Mouse (Mus musculus) adrenal gland, postnatal 4 days (tissue): ENCODE data around the gene 1500009C09Rik. TPM values are rescaled to one million over a fixed set of nuclear protein-coding genes. Genes with fewer than 3 reads are reported as not detected.

Experiments
- DNase-seq, 2 experiments: peaks; one replicate each; pipeline ENCODE4 v3.0.0; 2021 to 2022; ENCODE audit warnings: low spot score in 2 of 2, mixed read lengths in 2 of 2
- total RNA-seq, 2 experiments: library from RNA; stranded (reverse); gene quantifications; 2 replicates each; pipeline ENCODE4 v1.2.3; 2021

The 1500009C09Rik gene
- total RNA-seq, 2 experiments from 2014 or later: 0.40 to 0.56 TPM

DNA sequence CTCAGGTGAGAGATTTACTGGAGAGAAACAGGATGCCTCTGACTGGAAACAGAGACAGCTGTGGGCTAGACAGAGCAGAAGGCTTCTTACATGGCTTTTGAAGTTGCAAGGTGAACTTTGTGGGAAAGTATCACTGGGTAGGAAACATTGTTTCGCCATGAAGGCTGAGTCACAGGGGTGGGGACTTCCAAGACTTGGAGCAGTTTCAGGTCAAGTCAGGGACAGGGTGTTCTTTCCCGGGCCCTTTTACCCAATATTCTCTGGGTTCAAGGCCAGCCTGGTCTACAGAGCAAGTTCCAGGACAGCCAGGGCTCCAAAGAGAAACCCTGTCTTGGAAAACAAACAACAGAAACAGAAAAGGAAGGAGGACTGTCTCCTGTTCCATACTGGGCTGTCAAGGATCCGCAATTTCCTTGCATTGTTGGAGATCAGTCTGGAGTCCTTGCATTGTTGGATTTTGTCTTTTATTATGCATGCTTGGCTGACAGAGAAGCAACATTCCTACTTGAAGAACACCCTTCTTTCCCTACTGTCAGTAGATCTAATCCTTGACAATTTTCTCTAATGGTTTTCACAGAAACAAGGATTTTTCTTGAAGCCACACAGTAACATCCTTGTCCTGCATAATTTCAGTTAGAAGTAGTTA lies 4.9 kb upstream of the 1500009C09Rik start:
- no peak for DNase-seq

DNA sequence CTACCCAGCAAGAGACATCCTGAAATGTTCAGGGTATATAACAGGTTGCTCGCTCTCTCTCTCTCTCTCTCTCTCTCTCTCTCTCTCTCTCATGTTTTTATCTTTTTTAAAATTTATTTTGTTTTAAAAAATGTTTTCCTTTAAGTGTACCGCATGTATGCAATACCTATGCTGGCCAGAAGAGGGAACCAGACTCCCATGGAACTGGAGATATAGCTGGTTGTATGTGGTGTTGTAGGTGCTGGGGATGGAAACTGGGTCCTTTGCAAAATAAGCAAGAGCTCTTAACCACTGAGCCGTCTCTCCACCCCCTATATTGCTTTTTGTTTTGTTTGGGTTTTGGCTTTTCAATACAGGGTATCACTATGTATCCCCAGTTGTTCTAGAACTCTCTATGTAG lies 618 bp upstream of the 1500009C09Rik start:
- no peak for DNase-seq

DNA sequence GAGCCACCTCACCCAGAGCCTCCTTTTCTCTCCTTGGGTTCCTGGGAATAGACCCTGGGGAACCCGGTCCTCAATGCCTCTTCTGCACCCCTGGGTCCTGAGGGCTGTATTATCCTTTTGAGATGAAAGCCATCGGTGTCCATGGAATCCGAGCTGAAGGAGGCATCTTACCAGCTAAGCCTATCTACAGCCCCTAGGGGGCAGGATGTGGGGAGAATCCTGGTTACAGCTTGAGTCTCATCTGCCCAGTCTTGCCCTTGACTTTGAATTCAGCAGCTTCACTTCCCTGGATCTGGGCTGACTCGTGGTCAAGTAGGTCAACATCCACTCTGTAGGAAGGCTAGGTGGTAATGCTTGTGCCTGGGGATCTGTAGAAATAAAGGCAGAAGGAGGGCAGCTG lies 3.1 kb downstream of the 1500009C09Rik start:
- no peak for DNase-seq

DNA sequence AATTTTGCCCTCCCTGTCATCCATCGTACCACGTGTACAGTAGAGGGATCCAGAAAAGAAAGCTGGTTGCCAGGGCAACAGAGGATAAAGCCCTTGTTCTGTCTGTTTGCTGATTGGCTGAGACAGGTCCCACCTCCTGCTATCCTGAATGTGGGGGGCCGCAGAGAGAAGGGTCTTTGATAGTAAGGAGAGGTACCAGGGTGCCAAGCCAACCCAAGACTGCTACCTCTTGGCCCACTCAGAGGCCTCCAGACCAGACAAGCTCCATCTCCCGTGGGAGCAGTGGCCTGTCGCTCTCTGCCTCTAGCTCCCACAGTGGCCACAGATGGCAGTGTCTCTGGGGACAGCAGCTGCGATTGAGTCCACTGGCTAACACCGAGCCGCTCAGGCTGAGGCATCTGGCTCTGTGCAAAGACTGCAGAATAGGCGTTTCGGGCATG lies 3.8 kb downstream of the 1500009C09Rik start:
- DNase-seq: no peak

GRCm38 (mm10) chr15:82259510-82259909 lies 7.3 kb downstream of the 1500009C09Rik start:
- DNase-seq: peak; percentile 38 to 57

- DNase-seq: peak; percentile 28 to 31
Measured at GRCm38 (mm10) chr15:82266356-82266755, 14.2 kb downstream of the 1500009C09Rik start.

GRCm38 (mm10) chr15:82268185-82268584 lies 16.0 kb downstream of the 1500009C09Rik start:
- DNase-seq: no peak

DNA sequence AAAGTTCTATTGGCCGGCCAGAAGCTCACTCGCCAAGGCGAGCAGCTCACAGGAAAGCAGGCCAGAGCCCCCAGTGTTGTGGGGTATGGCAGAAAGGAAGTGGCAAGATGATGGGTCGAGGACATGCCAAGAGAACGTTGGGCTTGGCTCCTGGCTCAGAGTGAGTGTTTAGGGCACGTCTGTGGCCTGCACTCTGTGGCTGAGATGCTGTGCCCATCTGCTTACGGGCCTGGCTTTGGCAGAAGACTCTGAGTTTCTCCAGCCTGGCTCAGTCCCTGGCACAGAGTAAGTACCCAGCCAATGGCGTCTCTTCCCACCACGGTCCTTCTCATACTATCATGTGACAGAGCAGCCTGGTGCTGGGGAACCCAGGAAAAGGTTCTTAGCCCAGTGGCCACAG lies 16.6 kb downstream of the 1500009C09Rik start:
- DNase-seq: no peak

DNA sequence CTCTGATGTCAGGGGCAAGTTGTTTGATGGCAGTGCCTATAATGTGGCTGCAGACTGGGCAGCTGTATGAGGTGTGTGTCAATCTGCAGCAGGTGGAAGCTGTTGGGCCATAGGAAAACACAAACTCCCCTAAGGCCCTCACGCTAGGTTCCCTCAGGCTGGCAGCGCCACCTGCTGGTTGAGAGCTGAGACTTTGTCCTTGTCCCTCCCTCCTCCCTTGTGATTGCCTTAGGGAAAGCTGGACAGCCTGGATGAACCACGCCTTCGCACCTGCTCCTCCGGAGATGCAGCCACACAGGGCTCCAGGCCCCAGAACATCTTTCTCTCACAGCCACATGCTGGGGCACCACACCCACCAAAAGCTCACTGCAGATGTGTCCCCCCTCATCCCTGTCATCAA lies 19.0 kb downstream of the 1500009C09Rik start:
- peak; percentile 44 to 47 for DNase-seq

GRCm38 (mm10) chr15:82272295-82272694 lies 20.1 kb downstream of the 1500009C09Rik start:
- no peak for DNase-seq

DNA sequence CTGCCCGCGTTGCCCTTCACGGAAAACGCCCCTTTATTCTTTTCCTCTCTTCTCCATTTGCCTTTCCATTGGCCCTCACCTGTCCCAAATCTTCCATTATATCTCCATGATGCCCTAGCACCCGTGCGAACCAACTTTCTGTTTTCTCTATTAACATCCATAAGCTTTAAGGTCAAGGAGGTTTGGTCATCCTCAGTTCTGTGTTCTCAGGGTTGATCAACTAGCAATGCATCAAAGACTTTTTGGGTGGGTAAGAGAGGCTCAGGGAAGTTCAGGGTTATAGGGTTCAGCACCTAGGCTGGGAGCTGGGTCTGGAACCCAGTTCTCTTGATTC lies 22.4 kb downstream of the 1500009C09Rik start, which contains the start of gene Sept3:
Gene Sept3, plus strand, starts transcription at position 301 of the 334 bp plus-strand sequence.
- DNase-seq: no peak

DNA sequence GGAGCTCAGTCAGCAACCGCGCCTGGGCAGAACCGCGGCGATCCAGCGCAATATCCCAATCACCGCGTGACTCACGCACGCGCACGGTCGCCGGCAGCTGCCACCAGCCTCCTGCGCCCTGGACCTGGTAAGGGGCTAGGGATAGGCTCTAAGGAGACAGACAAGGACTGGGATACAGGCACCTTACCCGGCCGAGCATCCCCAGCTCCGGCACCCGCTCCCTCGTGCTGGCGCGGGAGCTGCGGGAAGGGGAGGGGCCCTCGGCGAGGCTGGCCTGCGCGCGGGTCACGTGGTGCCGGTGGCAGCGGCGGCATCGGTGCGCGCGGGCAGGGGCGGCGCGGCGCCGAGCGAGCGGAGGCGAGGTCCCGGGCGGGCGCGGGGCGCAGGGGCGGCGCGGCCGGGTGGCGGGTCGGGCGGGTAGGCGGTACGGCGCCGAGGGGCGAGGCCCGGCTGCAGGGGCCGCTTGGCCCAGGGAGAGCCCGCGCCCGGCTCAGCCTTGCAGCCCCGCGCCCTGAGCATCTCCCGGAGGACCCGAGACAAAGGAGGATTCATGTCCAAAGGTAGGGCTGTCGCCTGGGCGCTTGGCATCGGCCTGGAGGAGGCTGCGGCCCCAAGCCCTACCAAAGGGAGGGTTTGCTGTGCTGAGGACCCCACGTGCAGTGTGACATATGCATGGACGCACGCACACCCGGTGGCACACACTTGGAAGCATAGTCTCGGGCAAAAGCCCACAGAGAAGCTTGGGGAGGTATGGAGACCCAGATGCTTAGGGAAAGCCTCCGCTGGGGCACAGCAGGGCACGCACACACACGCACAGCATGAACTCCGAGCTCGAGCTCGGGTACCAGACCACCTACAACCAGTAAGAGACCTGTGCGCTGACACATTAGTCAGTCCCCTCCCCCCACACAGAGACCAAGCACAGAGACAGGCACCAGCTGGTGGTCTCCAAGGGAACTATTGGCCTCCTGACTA lies 23.0 kb downstream of the 1500009C09Rik start:
- no peak for DNase-seq

- DNase-seq: no peak
Measured at GRCm38 (mm10) chr15:82277591-82277990, 25.4 kb downstream of the 1500009C09Rik start.

DNA sequence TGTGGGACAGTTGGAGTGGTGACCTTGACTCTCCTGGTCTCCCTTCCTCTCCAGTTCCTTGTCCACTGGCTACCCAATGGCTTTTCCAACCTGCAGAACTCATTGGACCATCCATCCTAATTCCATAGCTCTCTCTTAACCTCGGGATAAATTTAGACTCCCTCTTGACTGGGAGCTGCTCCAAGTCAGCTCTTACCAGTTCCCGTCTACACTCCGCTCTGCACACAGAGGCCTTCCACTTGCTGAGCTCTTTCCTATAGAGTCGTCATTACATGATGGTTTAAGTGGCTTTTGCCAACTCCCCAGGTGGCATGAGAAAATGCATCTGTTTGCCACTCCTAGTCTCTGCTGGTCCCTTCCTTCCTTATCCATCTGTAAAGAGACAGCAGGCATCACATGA lies 28.4 kb downstream of the 1500009C09Rik start:
- no peak for DNase-seq

DNA sequence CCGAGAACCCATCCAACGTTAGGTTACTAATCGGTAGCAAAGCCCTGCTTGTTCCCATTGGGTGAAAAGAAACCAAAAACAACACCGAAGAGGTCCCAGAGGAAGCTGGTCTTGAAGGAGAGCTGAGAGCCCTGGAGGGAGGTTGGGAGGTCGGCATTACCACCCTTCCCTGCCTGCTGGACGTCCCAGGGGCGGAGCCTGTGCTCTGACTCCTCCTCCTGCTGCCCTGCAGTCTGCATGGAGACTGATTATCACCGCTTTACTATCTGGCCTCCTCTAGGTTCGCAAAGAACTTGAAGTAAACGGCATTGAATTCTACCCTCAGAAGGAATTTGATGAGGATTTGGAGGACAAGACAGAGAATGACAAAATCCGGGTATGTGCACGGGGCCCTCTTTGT lies 34.0 kb downstream of the 1500009C09Rik start:
- no peak for DNase-seq

DNA sequence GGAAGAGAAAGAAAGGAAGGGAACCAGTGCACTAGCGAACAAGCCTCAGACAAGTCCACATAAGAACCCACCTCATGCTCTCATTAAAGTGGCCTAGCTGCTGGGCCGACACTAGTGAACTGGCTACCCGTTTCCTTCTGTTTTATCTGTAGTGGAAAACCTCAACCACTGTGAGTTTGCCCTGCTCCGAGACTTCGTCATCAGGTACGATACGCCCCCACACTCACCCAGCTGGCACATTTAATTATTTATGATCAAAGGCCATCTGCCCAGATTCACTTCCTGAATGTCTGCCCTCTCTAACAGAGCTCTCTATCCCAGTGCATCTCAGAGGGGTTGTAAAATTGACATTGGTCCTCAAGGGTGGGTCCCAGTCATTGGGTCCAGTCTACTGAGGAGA lies 38.1 kb downstream of the 1500009C09Rik start:
- no peak for DNase-seq

DNA sequence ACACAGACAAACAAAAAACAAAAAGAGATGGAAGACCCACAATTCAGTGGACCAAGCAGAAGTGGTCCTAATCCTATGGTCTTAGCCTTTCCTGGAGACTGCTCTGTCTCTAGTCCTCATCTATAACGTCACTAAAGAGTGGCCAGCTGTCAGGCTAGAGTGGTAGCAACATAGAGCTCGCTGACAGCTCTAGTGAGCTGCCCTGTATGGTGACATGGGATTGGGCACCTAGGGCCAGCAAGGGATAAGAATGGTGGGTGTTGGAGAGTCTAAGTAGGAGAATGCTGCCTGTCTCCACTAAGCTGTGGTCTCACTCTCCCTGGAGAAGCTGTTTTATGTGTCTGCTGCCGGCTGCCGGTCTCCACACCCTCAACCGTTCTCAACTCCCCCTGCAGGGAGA lies 40.7 kb downstream of the 1500009C09Rik start:
- no peak for DNase-seq

- DNase-seq: no peak
Measured at GRCm38 (mm10) chr15:82293271-82293711, 41.1 kb downstream of the 1500009C09Rik start.

DNA sequence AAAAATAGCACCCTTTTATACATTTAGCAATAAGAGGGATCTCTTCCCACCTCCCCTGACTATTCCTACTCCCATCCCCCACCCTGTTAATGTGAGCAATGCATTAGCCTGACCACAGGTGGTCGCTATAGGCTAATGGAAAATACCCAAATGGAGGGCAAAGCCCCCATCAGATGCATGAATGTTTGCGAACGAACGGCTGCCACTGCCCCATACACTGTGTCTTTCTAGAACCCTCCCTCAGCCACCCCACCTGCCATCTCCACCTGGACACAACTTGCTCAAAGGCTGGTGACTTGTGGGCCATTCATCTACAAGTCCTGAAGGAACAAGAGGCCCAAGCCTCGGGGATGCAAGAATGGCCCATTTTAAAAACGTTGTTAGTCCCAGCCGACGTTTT lies 41.9 kb downstream of the 1500009C09Rik start:
- no peak for DNase-seq

DNA sequence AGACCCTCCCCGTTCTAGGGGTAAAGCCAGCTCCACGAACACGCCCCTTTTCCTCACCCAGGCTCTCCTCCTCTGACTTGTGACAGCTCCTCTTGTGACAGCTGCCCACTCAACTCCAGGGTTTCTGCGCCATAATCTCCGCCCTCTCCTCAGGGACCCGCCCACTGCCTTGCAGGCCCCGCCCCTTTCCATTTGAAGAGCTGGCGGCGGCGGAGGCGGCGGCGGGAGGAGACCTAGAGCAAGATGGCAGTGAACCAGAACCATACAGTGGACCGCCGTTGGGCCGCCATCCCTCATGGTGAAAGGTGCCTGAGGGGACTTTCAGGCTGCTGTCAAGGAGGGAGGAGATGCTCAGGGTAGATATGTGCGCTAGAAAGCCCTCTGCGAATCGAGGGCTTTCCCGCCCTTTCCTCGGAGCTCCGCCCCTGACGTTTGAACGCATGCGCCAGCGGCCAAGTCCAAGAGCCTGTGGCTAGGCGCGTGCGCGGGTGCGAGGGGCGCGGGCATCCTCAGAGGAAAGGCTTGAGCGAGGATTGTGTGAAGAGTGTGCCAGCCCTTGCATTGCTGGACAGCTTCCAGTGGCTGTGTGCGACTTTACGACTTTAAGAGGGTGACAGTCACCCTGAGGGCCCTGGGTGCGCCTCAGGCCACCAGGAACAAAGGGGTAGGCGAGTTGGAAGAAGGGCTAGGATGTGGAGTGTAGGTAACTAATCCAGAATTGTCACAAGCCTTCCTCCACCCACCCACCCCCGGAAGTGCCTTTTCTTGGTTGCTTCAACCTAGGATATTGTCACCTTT lies 46.8 kb downstream of the 1500009C09Rik start, which contains the start of gene Wbp2nl:
Gene Wbp2nl, plus strand, starts transcription at position 191 of the 798 bp plus-strand sequence.
- DNase-seq: no peak

DNA sequence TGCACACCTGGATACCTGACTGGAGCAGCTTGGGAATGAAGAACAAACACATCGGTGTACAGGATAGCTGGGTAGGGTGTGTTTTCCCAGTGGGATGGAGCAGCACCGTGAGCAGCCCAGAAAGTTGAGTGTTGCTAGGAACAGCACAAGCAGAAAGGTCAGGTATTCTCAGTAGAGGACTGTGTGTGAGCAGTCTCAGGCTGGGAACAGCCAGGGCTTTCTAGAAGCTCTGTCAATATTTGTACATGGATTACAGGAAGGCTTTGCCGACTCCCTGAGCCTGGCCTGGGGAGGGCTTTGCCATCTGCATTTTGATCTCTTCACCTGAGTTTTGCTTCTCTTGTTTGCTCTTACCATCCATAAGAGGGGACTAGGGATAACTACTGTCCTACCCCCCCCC lies 54.9 kb downstream of the 1500009C09Rik start:
- DNase-seq: no peak
